Comparison of ENCODE assay signal across 27 mouse cellular contexts in the genomic region with DNA sequence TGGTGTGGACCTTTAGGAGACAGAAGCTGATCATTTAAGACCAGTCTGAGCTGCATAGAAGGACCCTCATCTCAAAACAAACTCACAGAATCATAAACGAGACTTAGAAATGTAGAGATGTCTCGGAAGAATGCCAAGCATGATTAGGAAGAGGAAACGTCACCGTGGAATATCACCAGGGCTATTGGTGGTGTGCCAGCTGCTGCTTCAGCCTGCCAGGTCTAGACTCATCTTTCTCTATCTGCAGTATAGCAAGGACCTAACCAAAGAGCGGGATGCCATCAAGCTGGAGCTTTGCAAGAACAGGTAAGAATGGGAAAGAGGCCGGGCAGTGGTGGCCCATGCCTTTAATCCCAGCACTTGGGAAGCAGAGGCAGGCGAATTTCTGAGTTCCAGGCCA. TPM values are rescaled to one million over a fixed set of nuclear protein-coding genes. Genes with fewer than 3 reads are reported as not detected.
A peak's percentile ranks its signal among the peaks of the same experiment; 100 is the strongest.
DNase-seq lines count a peak whose midpoint lies in the region; ATAC-seq and TF ChIP-seq lines count a peak whose summit lies in the region.
"Had no signal": no experiment of that assay in that cellular context is flagged by ENCODE, and none has a peak within 500 bp of the region (broad histone marks: within the 10 kb centered on the region; RNA-seq: fewer than 3 reads in every experiment).

No protein-coding gene starts in this region.

- H3K4me3 ChIP-seq in forebrain, embryonic 14.5 days (ENCODE audit: low read depth, low read length) = no peak overlapping the region
- no peak overlapping the region for H3K4me3 ChIP-seq in forebrain, embryonic 15.5 days
- H3K4me3 ChIP-seq in lung, adult 2 months (replicated peaks; ENCODE audit: extremely low read depth, low read depth, low read length) = no peak overlapping the region
- no peak overlapping the region for H3K4me3 ChIP-seq in MEL (ENCODE audit: control insufficient read depth in 1 of 2, insufficient read depth in 1 of 2, low read depth in 2 of 2, low read length in 2 of 2)
- H3K4me3 ChIP-seq: embryonic facial prominence, embryonic 15.5 days; hindbrain, embryonic 15.5 days; limb, embryonic 15.5 days; midbrain, embryonic 12.5 days; neural tube, embryonic 13.5 days had no signal

- H3K36me3 ChIP-seq in forebrain, embryonic 14.5 days (ENCODE audit: control insufficient read depth, insufficient read depth, low read length) = no peaks in the 10 kb centered on the region
- H3K36me3 ChIP-seq in forebrain, embryonic 15.5 days = no peaks in the 10 kb centered on the region
- H3K36me3 ChIP-seq in MEL (ENCODE audit: control insufficient read depth in 1 of 2, insufficient read depth in 2 of 2, low read length in 2 of 2) = peaks cover 0 to 16% of the 10 kb centered on the region in 2 experiments; a peak in 2 of 4 replicates
- H3K36me3 ChIP-seq: embryonic facial prominence, embryonic 15.5 days; hindbrain, embryonic 15.5 days; limb, embryonic 15.5 days; midbrain, embryonic 12.5 days; neural tube, embryonic 13.5 days had no signal

- H3K27ac ChIP-seq in forebrain, embryonic 14.5 days (ENCODE audit: low read depth, low read length) = no peak overlapping the region
- H3K27ac ChIP-seq in forebrain, embryonic 15.5 days (replicated peaks) = no peak overlapping the region
- no peak overlapping the region for H3K27ac ChIP-seq in MEL (ENCODE audit: control insufficient read depth, low read depth, low read length)
- H3K27ac ChIP-seq: embryonic facial prominence, embryonic 15.5 days; hindbrain, embryonic 15.5 days; kidney, postnatal 0 days; limb, embryonic 15.5 days; liver, embryonic 14.5 days; midbrain, embryonic 12.5 days; neural tube, embryonic 13.5 days had no signal

- H3K4me2 ChIP-seq in forebrain, embryonic 14.5 days (ENCODE audit: low read length) = no peak overlapping the region
- no peak overlapping the region for H3K4me2 ChIP-seq in forebrain, embryonic 15.5 days (replicated peaks)
- H3K4me2 ChIP-seq: embryonic facial prominence, embryonic 15.5 days; hindbrain, embryonic 15.5 days; limb, embryonic 15.5 days; midbrain, embryonic 12.5 days; neural tube, embryonic 13.5 days had no signal

- no peaks in the 10 kb centered on the region for H3K4me1 ChIP-seq in forebrain, embryonic 14.5 days (ENCODE audit: control insufficient read depth, insufficient read depth, low read length)
- H3K4me1 ChIP-seq in forebrain, embryonic 15.5 days = no peaks in the 10 kb centered on the region
- H3K4me1 ChIP-seq in lung, adult 2 months (ENCODE audit: control insufficient read depth, insufficient read depth, low read length) = no peaks in the 10 kb centered on the region; the same call in 1 of the 2 replicates
- H3K4me1 ChIP-seq in MEL (ENCODE audit: control insufficient read depth in 1 of 2, insufficient read depth in 2 of 2, low read length in 2 of 2) = peaks cover 4 to 39% of the 10 kb centered on the region in 2 experiments
- H3K4me1 ChIP-seq: embryonic facial prominence, embryonic 15.5 days; hindbrain, embryonic 15.5 days; limb, embryonic 15.5 days; midbrain, embryonic 12.5 days; neural tube, embryonic 13.5 days had no signal

- TF ChIP-seq RAD21 in MEL (IDR thresholded peaks at IDR 0.05; ENCODE audit: low read depth, low read length) = no peak

- H3K9ac ChIP-seq in forebrain, embryonic 14.5 days (ENCODE audit: low read length) = no peak overlapping the region
- no peak overlapping the region for H3K9ac ChIP-seq in forebrain, embryonic 15.5 days (replicated peaks)
- H3K9ac ChIP-seq in MEL (ENCODE audit: control insufficient read depth, low read depth, low read length, poor library complexity, severe bottlenecking) = no peak overlapping the region
- H3K9ac ChIP-seq: embryonic facial prominence, embryonic 15.5 days; hindbrain, embryonic 15.5 days; limb, embryonic 15.5 days; liver, embryonic 14.5 days; midbrain, embryonic 12.5 days; neural tube, embryonic 13.5 days had no signal

- WGBS in forebrain, embryonic 14.5 days = 75% methylated on average over 7 of the region's 7 CpGs
- WGBS in forebrain, embryonic 15.5 days = 72% methylated on average over 7 of the region's 7 CpGs
- WGBS in lung, adult 2 months = 55% methylated on average over 7 of the region's 7 CpGs

- no peaks in the 10 kb centered on the region for H3K79me2 ChIP-seq in MEL (ENCODE audit: control insufficient read depth, insufficient read depth, low read length, poor library complexity)

- H3K27me3 ChIP-seq in forebrain, embryonic 14.5 days (replicated peaks; ENCODE audit: control insufficient read depth, insufficient read depth, low read length) = no peaks in the 10 kb centered on the region
- no peaks in the 10 kb centered on the region for H3K27me3 ChIP-seq in forebrain, embryonic 15.5 days
- H3K27me3 ChIP-seq in MEL (ENCODE audit: control insufficient read depth in 1 of 2, insufficient read depth in 2 of 2, low read length in 2 of 2) = no peaks in the 10 kb centered on the region
- H3K27me3 ChIP-seq: embryonic facial prominence, embryonic 15.5 days; hindbrain, embryonic 15.5 days; limb, embryonic 15.5 days; midbrain, embryonic 12.5 days; neural tube, embryonic 13.5 days had no signal

- TF ChIP-seq POLR2A in lung, adult 2 months (IDR thresholded peaks at IDR 0.05; ENCODE audit: borderline replicate concordance, extremely low read depth, low read depth, low read length) = no peak
- TF ChIP-seq POLR2A in MEL (IDR thresholded peaks at IDR 0.05; ENCODE audit: control insufficient read depth in 1 of 2, insufficient read depth in 1 of 2, low read depth in 1 of 2, low read length in 2 of 2, poor library complexity in 1 of 2) = no peak

- DNase-seq in forebrain, embryonic 14.5 days (ENCODE audit: low spot score) = peak; percentile 27
- peak; percentile 49 for DNase-seq in lung, postnatal 10 days
- no peak for DNase-seq in lung, adult 2 months
- DNase-seq in MEL (ENCODE audit: low read depth, low spot score) = no peak
- peak; percentile 68 to 76 for DNase-seq in adrenal gland, postnatal 36 days
- DNase-seq in Muller cell, postnatal 12 days (ENCODE audit: inconsistent ontology term) = no peak
- no peak for DNase-seq in neural tube, embryonic 10.5 days (ENCODE audit: extremely low spot score, low spot score)
- DNase-seq: cerebellum, adult 11 months; cerebellum, adult 9-11 months; gastrocnemius, postnatal 36 days; left cerebral cortex, postnatal 4 days; retina, postnatal 1 day; thymus, adult 18-20 months; thymus, postnatal 36 days had no signal

- H3K9me3 ChIP-seq in forebrain, embryonic 14.5 days (replicated peaks; ENCODE audit: control insufficient read depth, low read length) = no peaks in the 10 kb centered on the region
- no peaks in the 10 kb centered on the region for H3K9me3 ChIP-seq in forebrain, embryonic 15.5 days
- no peaks in the 10 kb centered on the region for H3K9me3 ChIP-seq in MEL (replicated peaks; ENCODE audit: insufficient read depth, low read length)
- H3K9me3 ChIP-seq: embryonic facial prominence, embryonic 15.5 days; hindbrain, embryonic 15.5 days; limb, embryonic 15.5 days; midbrain, embryonic 12.5 days; neural tube, embryonic 13.5 days had no signal

- no peak for TF ChIP-seq EP300 in MEL (IDR thresholded peaks at IDR 0.05; ENCODE audit: low read depth in 1 of 2, low read length in 2 of 2)

- ATAC-seq in forebrain, embryonic 14.5 days = no peak
- ATAC-seq in forebrain, embryonic 15.5 days (replicated peaks) = no peak
- ATAC-seq: activated CD4-positive, CD25-positive, alpha-beta regulatory T cell, adult 4 months; CD4-positive, CD25-positive, alpha-beta regulatory T cell, adult 4 months had no signal

- TF ChIP-seq CTCF in lung, adult 2 months (IDR thresholded peaks at IDR 0.05; ENCODE audit: insufficient read depth, low read length) = no peak
- no peak for TF ChIP-seq CTCF in MEL (IDR thresholded peaks at IDR 0.05 in 2 of 3, conservative IDR thresholded peaks at IDR 0.05 in 1 of 3; ENCODE audit: control insufficient read depth in 1 of 3, insufficient read depth in 1 of 3, low read depth in 2 of 3, low read length in 3 of 3, poor library complexity in 1 of 3, severe bottlenecking in 1 of 3)

RNA-seq across cellular contexts. Expression of a gene that starts 23.6 kb away (rescaled TPM):
- polyA plus RNA-seq in forebrain, embryonic 14.5 days (2014; fragmentation: Nextera tagmentation; extraction: Ambion mirVana) = 1.4 and 1.8 TPM in 2 replicates
- 1.9 and 2.0 TPM in 2 replicates for polyA plus RNA-seq in forebrain, embryonic 15.5 days (2015; fragmentation: Nextera tagmentation; extraction: Ambion mirVana)
- polyA plus RNA-seq in lung, adult 2 months (2012; rRNA removed) = 4.4 and 4.5 TPM in 2 replicates
- total RNA-seq in MEL (2012; rRNA removed) = 0.49 and 0.77 TPM in 2 replicates
- polyA plus RNA-seq in MEL (2012; ENCODE audit: insufficient read depth in 1 of 2, insufficient read length in 2 of 2, low read depth in 1 of 2, low replicate concordance in 2 of 2, missing spikeins in 1 of 2) = under 1 TPM in 1 of 2 experiments, not detected in 1; 0.79 TPM
- total RNA-seq in adrenal gland, postnatal 36 days (2021) = under 1 TPM; 0.33 to 0.46 TPM

RNA-seq across cellular contexts. Expression of a gene that starts 31.4 kb away (rescaled TPM):
- 142 and 144 TPM in 2 replicates for polyA plus RNA-seq in forebrain, embryonic 14.5 days (2014; fragmentation: Nextera tagmentation; extraction: Ambion mirVana)
- polyA plus RNA-seq in forebrain, embryonic 15.5 days (2015; fragmentation: Nextera tagmentation; extraction: Ambion mirVana) = 148 and 158 TPM in 2 replicates
- polyA plus RNA-seq in lung, adult 2 months (2012; rRNA removed) = 27.7 and 28.3 TPM in 2 replicates
- total RNA-seq in MEL (2012; rRNA removed) = 64.4 and 65.4 TPM in 2 replicates
- polyA plus RNA-seq in MEL (2012; ENCODE audit: insufficient read depth in 1 of 2, insufficient read length in 2 of 2, low read depth in 1 of 2, low replicate concordance in 2 of 2, missing spikeins in 1 of 2) = 10 to 100 TPM in 1 of 2 experiments, not detected in 1; 87.0 TPM
- 10 to 100 TPM; 79.8 TPM for total RNA-seq in adrenal gland, postnatal 36 days (2021)

RNA-seq across cellular contexts. Expression of a gene that starts 31.7 kb away (rescaled TPM):
- 779 and 875 TPM in 2 replicates for polyA plus RNA-seq in forebrain, embryonic 14.5 days (2014; fragmentation: Nextera tagmentation; extraction: Ambion mirVana)
- 763 and 830 TPM in 2 replicates for polyA plus RNA-seq in forebrain, embryonic 15.5 days (2015; fragmentation: Nextera tagmentation; extraction: Ambion mirVana)
- 121 and 126 TPM in 2 replicates for polyA plus RNA-seq in lung, adult 2 months (2012; rRNA removed)
- 1,667 and 1,814 TPM in 2 replicates for total RNA-seq in MEL (2012; rRNA removed)
- polyA plus RNA-seq in MEL (2012; ENCODE audit: insufficient read depth in 1 of 2, insufficient read length in 2 of 2, low read depth in 1 of 2, low replicate concordance in 2 of 2, missing spikeins in 1 of 2) = 100 to 1,000 TPM in 1 of 2 experiments, not detected in 1; 930 TPM
- total RNA-seq in adrenal gland, postnatal 36 days (2021) = 100 to 1,000 TPM; 461 to 462 TPM

RNA-seq across cellular contexts. Expression of a gene that starts 41.9 kb away (rescaled TPM):
- polyA plus RNA-seq in forebrain, embryonic 14.5 days (2014; fragmentation: Nextera tagmentation; extraction: Ambion mirVana) = 1.9 and 2.5 TPM in 2 replicates
- 1.7 and 1.8 TPM in 2 replicates for polyA plus RNA-seq in forebrain, embryonic 15.5 days (2015; fragmentation: Nextera tagmentation; extraction: Ambion mirVana)
- 9.7 and 11.3 TPM in 2 replicates for polyA plus RNA-seq in lung, adult 2 months (2012; rRNA removed)
- total RNA-seq in MEL (2012; rRNA removed) = 0.12 and 0.13 TPM in 2 replicates
- polyA plus RNA-seq in MEL (2012; ENCODE audit: insufficient read depth in 1 of 2, insufficient read length in 2 of 2, low read depth in 1 of 2, low replicate concordance in 2 of 2, missing spikeins in 1 of 2) = under 1 TPM in 1 of 2 experiments, not detected in 1; 0.33 TPM
- 10 to 100 TPM in 1 of 2 experiments, 1 to 10 TPM in 1; 9.1 to 13.0 TPM for total RNA-seq in adrenal gland, postnatal 36 days (2021)
- total RNA-seq: common myeloid progenitor, adult 5-6 weeks; hematopoietic stem cell, adult 5-6 weeks; monocyte, adult 5-6 weeks had no signal
- polyA plus RNA-seq: CD4-positive, CD25-positive, alpha-beta regulatory T cell, adult 4 months had no signal

RNA-seq across cellular contexts. Expression of a gene that starts 46.2 kb away (rescaled TPM):
- polyA plus RNA-seq in forebrain, embryonic 14.5 days (2014; fragmentation: Nextera tagmentation; extraction: Ambion mirVana) = 0.67 and 0.95 TPM in 2 replicates
- 1.1 and 1.7 TPM in 2 replicates for polyA plus RNA-seq in forebrain, embryonic 15.5 days (2015; fragmentation: Nextera tagmentation; extraction: Ambion mirVana)
- polyA plus RNA-seq in lung, adult 2 months (2012; rRNA removed) = 3.3 and 6.5 TPM in 2 replicates
- total RNA-seq in MEL (2012; rRNA removed) = 5.0 and 5.3 TPM in 2 replicates
- polyA plus RNA-seq in MEL (2012; ENCODE audit: insufficient read depth in 1 of 2, insufficient read length in 2 of 2, low read depth in 1 of 2, low replicate concordance in 2 of 2, missing spikeins in 1 of 2) = 10 to 100 TPM; 10.2 to 22.8 TPM
- 1 to 10 TPM; 7.1 to 8.2 TPM for total RNA-seq in adrenal gland, postnatal 36 days (2021)

Comparison
In these comparisons a context has a peak if more than half of its experiments do, and no peak if none do; other contexts are left out.
1. DNase-seq: peak in forebrain, embryonic 14.5 days (single experiment), lung, postnatal 10 days (single experiment) and adrenal gland, postnatal 36 days (2 of 2); none in lung, adult 2 months (single experiment), MEL (single experiment), Muller cell, postnatal 12 days (single experiment) and neural tube, embryonic 10.5 days (single experiment).